Mouse (Mus musculus) neural tube, embryonic 13.5 days (tissue): ENCODE measurements at regions not wholly inside any gene's neighbourhood (a gene's known extent, or its start where the extent isn't known, plus 50 kb on each side); places are given as distances from the start of the nearest gene placed in this dataset.

Source experiments
- ATAC-seq: fragments of 200-750 bp; cut with Nextera tagmentation; 2 replicates; pipeline ENCODE4 v1.8.0; 2017; ENCODE audit warnings: low read depth, mild to moderate bottlenecking, moderate TSS enrichment, moderate library complexity
- H3K27ac ChIP-seq: fragments of 300-500 bp; sonication (generic); replicated peaks from 2 replicates; pipeline ENCODE4 v1.5.1; 2015; ENCODE audit warnings: moderate library complexity, mild to moderate bottlenecking, inconsistent platforms
- H3K27me3 ChIP-seq: fragments of 300-500 bp; sonication (generic); 2 replicates; pipeline ENCODE4 v1.6.1; 2015; ENCODE audit warnings: mild to moderate bottlenecking, inconsistent platforms
- H3K36me3 ChIP-seq: fragments of 300-500 bp; sonication (generic); 2 replicates; pipeline ENCODE4 v1.6.1; 2015; ENCODE audit warnings: mild to moderate bottlenecking, inconsistent platforms
- H3K4me1 ChIP-seq: fragments of 300-500 bp; sonication (generic); replicated peaks from 2 replicates; pipeline ENCODE4 v1.6.1; 2015; ENCODE audit warnings: inconsistent platforms
- H3K4me2 ChIP-seq: fragments of 300-500 bp; sonication (generic); 2 replicates; pipeline ENCODE4 v1.6.1; 2015; ENCODE audit warnings: inconsistent platforms, mild to moderate bottlenecking, moderate library complexity
- H3K4me3 ChIP-seq: fragments of 300-500 bp; sonication (generic); 2 replicates; pipeline ENCODE4 v1.5.1; 2015; ENCODE audit warnings: mild to moderate bottlenecking, inconsistent platforms
- H3K9ac ChIP-seq: fragments of 300-500 bp; sonication (generic); 2 replicates; pipeline ENCODE4 v1.6.1; 2015; ENCODE audit warnings: moderate library complexity, mild to moderate bottlenecking, inconsistent platforms
- H3K9me3 ChIP-seq: fragments of 300-500 bp; sonication (generic); 2 replicates; pipeline ENCODE4 v1.6.1; 2016; ENCODE audit warnings: inconsistent platforms
- WGBS: fragments of 180-500 bp; shearing (Covaris S2); methylation state at CpG from one replicate; pipeline ENCODE4 v1.1.7; 2015; 5-methylcytosine and 5-hydroxymethylcytosine counted together

- 72% methylated on average over 5 of the region's 5 CpGs for WGBS
- ATAC-seq = no peak
- H3K9ac ChIP-seq = no peak overlapping the region
- H3K36me3 ChIP-seq = no peaks in the 10 kb centered on the region
- no peaks in the 10 kb centered on the region for H3K27me3 ChIP-seq
- no peaks in the 10 kb centered on the region for H3K4me1 ChIP-seq
- H3K27ac ChIP-seq = no peak overlapping the region
- no peak overlapping the region for H3K4me2 ChIP-seq
- H3K9me3 ChIP-seq = no peaks in the 10 kb centered on the region
- no peak overlapping the region for H3K4me3 ChIP-seq
These were observed 871.8 kb downstream of the Tbl1xr1 start for GRCm38 (mm10) chr3:22948168-22948768.

- Histone ChIP-seq H3K4me3 (no peak overlapping the region), H3K9ac (no peak overlapping the region), H3K9me3 (no peaks in the 10 kb centered on the region), H3K36me3 (no peaks in the 10 kb centered on the region), H3K27me3 (no peaks in the 10 kb centered on the region), H3K27ac (no peak overlapping the region), H3K4me2 (no peak overlapping the region), H3K4me1 (no peaks in the 10 kb centered on the region)
- no peak for ATAC-seq
- WGBS = 69% methylated on average over 1 of the region's 1 CpGs
These were observed 881.0 kb downstream of the Tbl1xr1 start for GRCm38 (mm10) chr3:22957422-22957821.

- Histone ChIP-seq H3K27ac (no peak overlapping the region), H3K36me3 (no peaks in the 10 kb centered on the region), H3K4me2 (no peak overlapping the region), H3K4me3 (no peak overlapping the region), H3K27me3 (no peaks in the 10 kb centered on the region), H3K9me3 (no peaks in the 10 kb centered on the region), H3K9ac (no peak overlapping the region), H3K4me1 (no peaks in the 10 kb centered on the region)
- 90% methylated on average over 1 of the region's 1 CpGs for WGBS
- ATAC-seq = no peak
These were observed 896.2 kb downstream of the Tbl1xr1 start for GRCm38 (mm10) chr3:22972681-22973080.

GRCm38 (mm10) chr3:22976801-22977200, 900.3 kb downstream of the Tbl1xr1 start:
- no peak overlapping the region for H3K9ac ChIP-seq
- H3K4me3 ChIP-seq = no peak overlapping the region
- no peak for ATAC-seq
- no peaks in the 10 kb centered on the region for H3K27me3 ChIP-seq
- H3K9me3 ChIP-seq = no peaks in the 10 kb centered on the region
- H3K4me2 ChIP-seq = no peak overlapping the region
- no peaks in the 10 kb centered on the region for H3K4me1 ChIP-seq
- no peaks in the 10 kb centered on the region for H3K36me3 ChIP-seq
- WGBS = 87% methylated on average over 1 of the region's 1 CpGs
- H3K27ac ChIP-seq = no peak overlapping the region

GRCm38 (mm10) chr3:22979896-22980890, 903.7 kb downstream of the Tbl1xr1 start:
- 93% methylated on average over 1 of the region's 1 CpGs for WGBS

GRCm38 (mm10) chr3:22982430-22982829, 906.0 kb downstream of the Tbl1xr1 start:
- no peak for ATAC-seq
- Histone ChIP-seq H3K9me3 (no peaks in the 10 kb centered on the region), H3K27ac (no peak overlapping the region), H3K9ac (no peak overlapping the region), H3K4me1 (no peaks in the 10 kb centered on the region), H3K4me3 (no peak overlapping the region), H3K4me2 (no peak overlapping the region), H3K36me3 (no peaks in the 10 kb centered on the region), H3K27me3 (no peaks in the 10 kb centered on the region)

More at GRCm38 (mm10) chr3:22979896-22980890, 903.7 kb downstream of the Tbl1xr1 start:
- Histone ChIP-seq H3K27ac (no peak overlapping the region), H3K4me1 (no peaks in the 10 kb centered on the region), H3K9me3 (no peaks in the 10 kb centered on the region), H3K9ac (no peak overlapping the region), H3K36me3 (no peaks in the 10 kb centered on the region), H3K4me2 (no peak overlapping the region), H3K4me3 (no peak overlapping the region), H3K27me3 (no peaks in the 10 kb centered on the region)
- no peak for ATAC-seq

GRCm38 (mm10) chr3:22990136-22990820, 913.8 kb downstream of the Tbl1xr1 start:
- no peak overlapping the region for H3K4me2 ChIP-seq
- 75% methylated on average over 3 of the region's 3 CpGs for WGBS
- no peak for ATAC-seq
- H3K27me3 ChIP-seq = no peaks in the 10 kb centered on the region
- H3K36me3 ChIP-seq = no peaks in the 10 kb centered on the region
- no peak overlapping the region for H3K4me3 ChIP-seq
- H3K9ac ChIP-seq = no peak overlapping the region
- H3K9me3 ChIP-seq = no peaks in the 10 kb centered on the region
- no peaks in the 10 kb centered on the region for H3K4me1 ChIP-seq
- H3K27ac ChIP-seq = no peak overlapping the region

- WGBS = 81% methylated on average over 6 of the region's 6 CpGs
- Histone ChIP-seq H3K36me3 (no peaks in the 10 kb centered on the region), H3K9ac (no peak overlapping the region), H3K4me1 (no peaks in the 10 kb centered on the region), H3K27ac (no peak overlapping the region), H3K4me3 (no peak overlapping the region), H3K27me3 (no peaks in the 10 kb centered on the region), H3K4me2 (no peak overlapping the region), H3K9me3 (no peaks in the 10 kb centered on the region)
- no peak for ATAC-seq
These were observed 918.8 kb downstream of the Tbl1xr1 start for GRCm38 (mm10) chr3:22995228-22995627.

GRCm38 (mm10) chr3:22995833-22996232, 919.4 kb downstream of the Tbl1xr1 start:
- Histone ChIP-seq H3K9ac (no peak overlapping the region), H3K4me1 (no peaks in the 10 kb centered on the region), H3K36me3 (no peaks in the 10 kb centered on the region), H3K4me2 (no peak overlapping the region), H3K9me3 (no peaks in the 10 kb centered on the region), H3K27ac (no peak overlapping the region), H3K27me3 (no peaks in the 10 kb centered on the region), H3K4me3 (no peak overlapping the region)
- no peak for ATAC-seq
- 85% methylated on average over 5 of the region's 5 CpGs for WGBS

- WGBS = 83% methylated on average over 3 of the region's 3 CpGs
- Histone ChIP-seq H3K4me3 (no peak overlapping the region), H3K4me1 (no peaks in the 10 kb centered on the region), H3K9ac (no peak overlapping the region), H3K36me3 (no peaks in the 10 kb centered on the region), H3K9me3 (no peaks in the 10 kb centered on the region), H3K27me3 (no peaks in the 10 kb centered on the region), H3K27ac (no peak overlapping the region), H3K4me2 (no peak overlapping the region)
- ATAC-seq = no peak
These were observed 924.6 kb downstream of the Tbl1xr1 start for GRCm38 (mm10) chr3:23001071-23001470.

GRCm38 (mm10) chr3:23032064-23032463, 955.6 kb downstream of the Tbl1xr1 start:
- WGBS = 86% methylated on average over 2 of the region's 2 CpGs

More at GRCm38 (mm10) chr3:23032064-23032463, 955.6 kb downstream of the Tbl1xr1 start:
- Histone ChIP-seq H3K36me3 (no peaks in the 10 kb centered on the region), H3K9ac (no peak overlapping the region), H3K4me1 (no peaks in the 10 kb centered on the region), H3K4me2 (no peak overlapping the region), H3K4me3 (no peak overlapping the region), H3K27ac (no peak overlapping the region), H3K9me3 (no peaks in the 10 kb centered on the region), H3K27me3 (no peaks in the 10 kb centered on the region)
- no peak for ATAC-seq
